Mouse (Mus musculus) embryo, embryonic 9.5 days (tissue): ENCODE results near the gene Tesk2.

Experiments
- DNase-seq: peaks from one replicate; pipeline ENCODE4 v3.0.0-alpha.2; 2017; ENCODE audit errors: extremely low spot score

Tesk2 gene

DNA sequence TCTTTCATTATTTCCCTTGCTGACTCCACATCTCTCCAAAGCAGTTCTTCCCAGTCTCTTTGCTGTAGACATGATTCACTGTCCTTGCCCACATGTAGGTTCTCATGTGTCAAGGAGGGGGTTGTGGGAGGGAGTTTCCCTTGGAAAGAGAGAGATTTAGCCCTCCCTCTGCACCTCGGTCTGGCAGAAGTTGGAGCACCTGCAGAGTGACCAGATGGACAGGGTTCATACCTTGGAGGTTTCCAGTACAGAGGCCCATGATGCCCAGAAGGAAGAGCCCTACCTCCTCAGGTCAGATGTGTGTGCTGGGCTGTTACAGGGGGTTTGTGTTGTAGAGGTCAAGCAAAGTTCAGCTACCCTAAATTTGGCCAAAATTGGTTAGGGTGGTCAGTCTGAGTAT lies 8.2 kb upstream of the Tesk2 start:
- no peak for DNase-seq

DNA sequence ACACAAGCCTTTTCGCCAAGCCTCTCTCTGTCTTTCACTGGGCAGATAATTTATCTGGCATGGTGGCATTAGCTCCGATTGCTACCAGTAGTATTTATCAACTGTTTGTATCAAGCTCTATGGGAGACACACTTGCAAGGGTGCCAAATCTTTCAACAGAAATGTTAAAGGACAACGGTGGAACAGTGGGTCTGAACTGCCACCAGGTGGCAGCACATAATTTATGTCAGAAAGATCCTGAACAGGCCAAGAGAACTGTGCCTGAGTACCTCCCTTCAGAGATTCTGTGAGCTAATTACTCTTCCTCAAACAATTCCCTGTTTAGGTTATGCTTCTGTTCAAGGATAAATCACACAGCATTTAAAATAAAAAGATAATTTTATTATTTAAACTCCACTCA lies 1.4 kb upstream of the Tesk2 start:
- DNase-seq: peak; percentile 50

DNA sequence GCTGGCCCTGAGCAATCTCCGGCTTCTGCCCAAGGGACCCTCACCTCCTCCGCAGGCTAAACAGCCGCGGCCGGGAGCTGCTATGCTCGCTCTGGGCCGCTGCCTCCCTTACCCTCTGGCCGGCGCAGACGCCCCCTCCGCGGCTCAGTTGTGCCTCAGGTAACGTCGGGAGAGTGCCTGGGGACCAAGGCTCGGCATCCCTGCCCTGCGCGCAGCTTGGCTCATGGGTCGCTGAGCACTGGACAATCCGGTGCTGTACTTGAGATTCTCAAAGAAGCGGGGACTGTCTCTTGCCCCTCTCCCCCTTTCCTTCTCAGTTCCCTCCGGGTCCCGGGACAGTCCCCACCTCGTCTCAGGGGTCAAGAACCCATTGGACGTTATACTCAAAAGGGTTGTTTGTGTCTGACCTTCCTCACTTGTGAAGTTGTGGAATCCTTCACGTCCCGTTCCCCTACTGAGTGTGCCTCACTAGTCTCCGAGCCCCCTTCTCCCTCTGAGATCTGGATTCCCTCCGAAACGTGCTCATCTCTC lies 415 bp downstream of the Tesk2 start:
- DNase-seq: no peak

DNA sequence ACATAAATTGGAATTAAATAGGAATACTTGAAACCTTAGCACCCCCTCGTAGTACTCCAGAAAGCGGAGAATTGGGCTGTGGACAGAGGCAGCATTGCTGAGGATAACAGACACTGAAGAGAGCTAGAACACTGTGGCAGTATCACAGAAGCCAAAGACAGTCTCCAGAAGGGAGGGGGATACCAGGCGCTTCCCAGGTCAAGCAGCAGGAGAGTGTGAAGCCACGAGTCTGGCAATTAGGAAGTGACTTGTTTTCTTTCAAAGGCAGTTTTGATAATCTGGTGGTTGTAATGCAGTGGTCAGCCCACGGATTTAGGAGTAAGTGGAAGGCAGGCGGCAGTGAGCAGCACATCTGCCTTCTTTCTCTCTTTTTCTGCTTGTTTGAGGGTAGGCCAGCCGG lies 1.5 kb downstream of the Tesk2 start:
- DNase-seq: no peak

DNA sequence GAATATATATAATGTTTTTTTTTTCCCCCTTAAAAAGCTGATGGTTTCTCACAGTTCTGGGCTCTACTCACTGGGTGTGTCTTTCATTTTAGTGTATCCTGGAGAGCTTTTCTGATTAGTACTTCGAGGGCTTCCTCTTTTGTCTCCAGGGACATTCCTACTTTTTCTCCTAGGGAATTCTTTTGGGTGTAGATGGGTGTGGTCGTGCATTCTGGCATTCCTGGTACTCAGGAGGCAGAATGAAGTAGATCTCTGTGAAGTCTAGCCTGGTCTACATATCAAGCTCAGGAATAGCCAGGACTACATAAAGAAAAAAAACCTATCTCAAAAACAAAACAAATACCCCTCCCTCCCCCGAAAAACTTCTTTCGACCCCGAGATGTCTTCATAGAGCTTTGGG lies 4.7 kb downstream of the Tesk2 start:
- no peak for DNase-seq

DNA sequence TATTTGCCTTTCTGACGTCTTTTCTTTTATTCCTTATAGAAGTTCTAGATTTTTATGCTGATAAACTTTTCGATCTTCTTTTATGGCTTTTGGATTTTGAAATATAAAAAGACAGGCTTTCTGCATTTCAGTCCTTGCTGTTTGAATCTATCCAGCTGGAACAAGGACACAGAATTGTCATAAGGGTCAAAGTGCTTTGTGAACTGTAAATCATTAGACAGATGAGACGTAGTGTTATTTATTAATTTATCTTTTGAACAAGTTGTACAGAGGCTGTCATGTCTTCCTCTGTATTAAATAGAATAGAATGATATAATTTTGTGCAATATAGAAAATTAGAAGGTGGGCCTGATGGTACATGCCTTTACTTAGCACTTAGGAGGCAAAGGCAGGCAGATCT lies 6.7 kb downstream of the Tesk2 start:
- no peak for DNase-seq

DNA sequence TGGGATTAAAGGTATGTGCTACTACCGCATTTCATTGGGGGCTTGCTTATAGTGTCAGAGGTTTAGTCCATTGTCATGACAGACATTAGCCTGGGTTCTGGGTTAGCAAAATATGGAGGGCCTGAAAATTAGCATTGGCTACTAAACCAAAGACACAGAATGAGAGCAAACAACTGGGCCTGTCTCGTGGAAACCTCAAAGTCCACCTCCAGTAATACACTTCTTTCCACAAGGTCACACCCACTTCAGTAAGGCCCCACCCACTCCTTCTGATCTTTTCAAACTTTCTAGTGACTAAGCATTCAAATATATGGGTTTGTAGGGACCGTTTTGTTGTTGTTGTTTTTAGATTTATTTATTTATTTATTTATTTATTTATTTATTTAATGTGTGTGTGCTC lies 8.8 kb downstream of the Tesk2 start:
- no peak for DNase-seq

DNA sequence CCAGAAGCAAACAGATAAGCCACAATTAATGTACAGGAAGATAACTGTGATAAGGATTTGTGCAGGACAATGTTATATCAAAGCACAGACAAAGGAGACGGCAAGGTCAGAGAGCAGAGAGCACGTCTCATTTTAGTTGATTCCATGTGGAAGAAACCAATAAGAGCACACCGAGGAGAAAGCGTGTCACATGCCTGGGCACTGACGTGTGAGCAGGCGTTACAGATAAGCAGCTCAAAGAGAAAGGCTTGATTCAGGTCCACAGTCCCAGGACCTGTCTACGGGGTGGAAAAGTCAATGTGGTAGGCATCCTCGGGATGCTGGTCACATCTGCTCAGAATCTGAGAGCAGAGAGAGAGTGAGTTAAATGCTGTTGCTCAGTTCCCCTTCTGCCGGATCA lies 10.3 kb downstream of the Tesk2 start:
- no peak for DNase-seq

DNA sequence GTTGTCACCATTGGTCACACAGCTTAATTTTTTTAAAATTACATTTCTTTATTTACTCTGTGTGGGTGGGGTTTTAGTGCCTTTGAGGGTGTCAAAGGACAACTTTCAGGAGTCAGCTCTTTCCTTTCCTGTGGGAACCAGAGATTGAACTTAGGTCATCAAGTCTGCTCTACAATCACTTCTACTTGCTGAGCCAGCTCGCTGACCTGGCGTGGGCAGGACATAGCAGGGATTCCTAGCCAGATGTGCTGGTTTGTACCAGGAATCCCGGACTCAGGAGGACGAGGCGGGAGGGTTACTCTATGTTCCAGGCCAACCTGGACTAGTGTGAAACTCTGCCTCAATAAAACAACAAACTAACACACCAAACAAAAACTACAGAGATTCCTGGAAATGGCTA lies 11.6 kb downstream of the Tesk2 start:
- no peak for DNase-seq

DNA sequence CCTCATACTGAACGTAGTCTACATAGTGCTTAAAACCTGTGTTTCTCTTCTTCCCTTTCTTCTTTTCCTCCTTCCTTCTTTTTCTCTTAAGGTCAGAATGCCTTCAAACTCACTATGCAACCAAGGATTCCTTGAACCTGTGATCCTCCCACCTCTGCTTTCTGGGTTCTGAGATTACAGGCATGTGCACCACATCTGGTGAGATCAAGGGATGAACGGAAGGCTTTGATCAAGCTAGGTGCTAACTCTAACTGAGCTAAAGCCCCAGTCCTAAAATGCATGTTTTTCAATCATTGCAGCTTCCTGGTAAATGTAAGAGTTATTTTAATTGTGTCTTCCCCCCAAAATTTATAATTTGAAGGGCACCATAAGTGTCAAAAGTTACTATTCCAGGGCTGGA lies 14.2 kb downstream of the Tesk2 start:
- DNase-seq: no peak

DNA sequence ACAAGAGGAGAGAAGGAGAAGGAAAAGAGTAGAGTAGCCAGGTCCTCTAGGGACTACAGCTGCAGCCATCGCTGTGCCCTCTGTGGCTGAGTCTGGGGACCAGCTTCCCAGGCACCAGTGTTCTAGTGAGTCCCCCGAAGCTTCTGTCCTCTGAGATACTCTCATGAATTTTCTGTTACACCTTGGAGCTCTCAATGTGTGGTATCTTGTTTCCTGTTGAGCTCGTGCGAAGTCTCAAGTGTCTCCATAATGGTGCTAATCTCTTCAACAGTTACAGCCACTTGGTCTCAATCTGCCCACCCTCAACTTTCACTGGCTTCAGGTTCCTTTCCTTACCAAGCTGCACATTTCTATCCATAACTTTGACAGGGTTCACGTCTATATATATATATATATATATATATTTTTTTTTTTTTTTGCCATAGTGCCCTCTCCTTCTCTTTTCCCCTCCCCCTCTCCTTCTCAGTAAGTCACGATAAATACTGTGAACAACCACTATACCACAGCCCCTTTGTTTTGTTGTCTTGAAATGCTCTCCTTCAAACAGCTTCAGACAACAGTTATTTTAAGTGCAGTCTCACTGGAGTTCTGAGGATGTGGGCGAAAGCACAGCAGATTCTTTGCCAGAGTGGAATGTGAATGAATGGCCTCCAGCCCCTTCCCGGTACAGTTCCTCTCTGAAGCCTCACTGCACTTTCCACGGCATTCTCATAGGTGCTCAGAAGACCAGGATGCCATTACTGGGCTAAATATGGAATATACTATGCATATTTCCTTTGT lies 18.4 kb downstream of the Tesk2 start:
- no peak for DNase-seq

DNA sequence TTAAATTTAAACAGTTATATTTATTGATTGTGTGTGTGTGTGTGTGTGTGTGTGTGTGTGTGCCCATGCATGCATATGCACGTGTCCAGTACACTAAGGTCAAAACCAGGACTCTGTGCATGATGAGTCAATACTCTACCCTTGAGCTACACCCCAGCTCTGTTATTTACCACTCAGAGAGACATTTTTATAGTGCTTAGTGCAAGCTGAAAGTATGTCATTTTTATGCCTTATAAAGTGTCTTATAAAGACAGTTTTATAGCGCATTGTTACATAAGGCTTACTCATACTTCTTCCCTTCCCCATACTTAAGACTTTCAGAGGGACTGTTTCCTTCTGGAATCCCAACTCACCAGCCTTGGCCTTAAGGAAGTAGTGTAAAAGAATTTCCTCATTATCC lies 29.0 kb downstream of the Tesk2 start:
- DNase-seq: no peak

DNA sequence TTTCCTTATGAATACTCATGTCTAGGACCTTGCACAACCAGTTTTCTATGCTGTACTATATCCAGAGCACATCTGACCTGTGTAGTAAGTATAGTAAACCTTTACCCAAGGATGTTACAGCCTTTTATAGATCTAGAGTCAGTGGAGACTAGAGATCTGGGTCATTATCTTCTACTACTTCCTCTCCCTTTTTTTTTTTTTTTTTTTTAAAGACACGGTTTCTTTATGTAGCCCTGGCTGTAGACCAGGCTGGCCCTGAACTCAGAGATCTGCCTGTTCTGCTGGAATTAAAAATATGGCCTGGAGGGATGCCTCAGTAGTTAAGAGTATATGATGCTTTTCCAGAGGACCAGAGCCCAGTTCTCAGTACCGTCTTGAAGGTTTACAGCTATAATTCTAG lies 41.2 kb downstream of the Tesk2 start:
- DNase-seq: no peak

DNA sequence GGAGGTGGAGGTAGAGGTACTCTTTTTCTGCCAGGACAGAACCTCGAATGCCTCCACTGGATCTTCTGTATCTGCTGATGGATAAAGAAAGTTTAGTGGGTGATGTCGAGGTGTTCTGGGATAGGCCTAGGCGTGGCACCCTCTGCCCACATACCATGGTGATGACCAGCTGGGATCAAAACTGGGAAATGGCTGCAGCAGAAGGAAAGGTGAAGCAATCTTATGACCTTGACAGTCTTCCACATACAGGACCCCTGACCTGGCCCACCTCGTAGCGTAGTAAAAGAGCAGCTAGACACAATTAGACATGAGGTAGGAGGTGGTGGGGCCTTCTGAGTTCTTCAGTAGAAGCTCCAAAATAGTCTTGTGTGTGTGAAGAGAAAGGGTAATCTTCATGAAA lies 43.3 kb downstream of the Tesk2 start:
- DNase-seq: no peak

DNA sequence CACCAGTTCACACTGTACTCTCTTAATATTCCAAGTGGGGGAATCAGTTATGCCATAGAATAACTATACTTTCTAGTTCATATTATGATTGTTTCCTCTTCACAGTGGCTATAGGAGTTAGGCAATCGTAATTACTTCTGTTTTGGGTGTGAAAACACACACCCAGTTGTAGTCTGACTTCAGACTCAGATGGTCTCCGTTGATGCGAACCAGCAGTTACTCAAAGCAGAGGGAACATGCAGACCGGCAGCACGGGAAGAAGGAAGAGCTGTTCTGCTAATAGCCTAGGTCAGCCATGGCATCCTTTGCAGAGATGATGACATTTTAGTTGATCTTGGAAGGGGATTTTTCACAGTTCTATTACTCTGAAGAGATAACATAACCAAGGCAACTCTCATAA lies 47.8 kb downstream of the Tesk2 start:
- DNase-seq: no peak

DNA sequence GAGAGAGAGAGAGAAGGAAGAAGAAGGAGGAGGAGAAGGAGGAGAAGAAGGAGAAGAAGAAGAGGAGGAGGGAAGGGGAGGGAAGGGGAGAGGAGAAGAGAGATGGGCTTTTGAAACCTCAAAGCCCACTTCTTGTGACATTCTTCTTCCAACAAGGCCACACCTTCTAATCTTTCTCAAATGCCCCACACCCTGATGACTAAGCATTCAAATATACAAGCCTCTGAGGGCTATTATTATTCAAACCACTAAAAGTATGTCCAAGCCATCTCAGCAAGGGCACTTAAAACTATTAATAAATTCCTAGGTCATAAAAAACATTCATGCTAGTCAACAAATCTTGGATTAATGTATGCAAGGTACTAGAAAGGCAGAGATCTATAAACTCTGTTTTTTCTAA lies 48.3 kb downstream of the Tesk2 start:
- no peak for DNase-seq

DNA sequence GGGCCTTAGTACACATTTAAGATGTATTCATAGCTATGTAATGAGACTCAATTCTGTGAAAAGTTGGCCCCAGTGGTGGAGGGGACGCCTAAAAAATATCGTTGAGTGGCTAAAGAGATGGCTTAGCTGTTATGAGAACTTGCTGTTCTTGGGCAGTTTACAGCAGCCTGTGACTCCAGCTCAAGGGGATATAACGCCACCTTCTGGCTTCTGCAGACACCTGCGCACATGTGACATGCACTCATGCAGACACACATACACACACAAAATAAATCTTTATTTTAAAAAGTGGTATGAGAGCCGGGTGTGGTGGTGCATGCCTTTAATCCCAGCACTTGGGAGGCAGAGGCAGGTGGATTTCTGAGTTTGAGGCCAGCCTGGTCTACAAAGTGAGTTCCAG lies 55.6 kb downstream of the Tesk2 start:
- DNase-seq: no peak

DNA sequence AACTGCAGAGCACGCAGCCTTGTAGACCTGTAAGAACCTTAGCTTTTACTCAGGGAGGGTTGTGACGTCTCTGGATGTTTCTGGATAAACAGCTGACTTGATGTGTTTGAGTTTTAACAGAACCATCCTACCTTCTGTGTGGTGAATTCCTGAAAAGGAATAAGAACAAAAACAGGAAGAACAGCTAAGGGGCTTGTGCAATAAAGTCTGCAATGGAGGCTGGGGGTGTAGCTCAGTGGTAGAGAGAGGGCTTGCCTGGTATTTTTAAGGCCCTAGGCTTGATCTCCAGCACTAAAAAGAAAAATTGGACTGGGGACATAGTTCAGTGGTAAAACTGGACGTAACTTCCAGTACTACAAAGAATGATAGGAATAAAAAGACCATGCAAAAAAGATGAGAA lies 56.3 kb downstream of the Tesk2 start:
- no peak for DNase-seq

DNA sequence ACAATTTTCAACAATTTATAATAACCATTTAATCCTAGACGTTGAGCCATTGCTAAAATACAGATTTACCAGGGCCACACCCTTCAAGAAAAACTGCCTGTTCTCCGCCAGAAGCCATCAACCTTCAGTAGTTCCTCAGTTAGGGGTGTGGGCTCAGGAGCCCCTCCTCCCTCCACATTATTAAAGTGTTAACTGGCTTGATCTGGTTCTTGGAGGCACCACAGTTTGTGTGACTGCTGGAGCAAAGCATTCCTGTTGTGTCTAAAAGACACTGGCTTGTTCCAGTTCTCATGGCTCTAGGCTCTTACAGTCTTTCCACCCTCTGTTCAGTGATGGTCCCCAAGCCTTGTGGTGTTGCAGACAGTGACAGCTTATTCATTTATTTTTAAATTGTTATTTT lies 59.8 kb downstream of the Tesk2 start:
- DNase-seq: no peak

DNA sequence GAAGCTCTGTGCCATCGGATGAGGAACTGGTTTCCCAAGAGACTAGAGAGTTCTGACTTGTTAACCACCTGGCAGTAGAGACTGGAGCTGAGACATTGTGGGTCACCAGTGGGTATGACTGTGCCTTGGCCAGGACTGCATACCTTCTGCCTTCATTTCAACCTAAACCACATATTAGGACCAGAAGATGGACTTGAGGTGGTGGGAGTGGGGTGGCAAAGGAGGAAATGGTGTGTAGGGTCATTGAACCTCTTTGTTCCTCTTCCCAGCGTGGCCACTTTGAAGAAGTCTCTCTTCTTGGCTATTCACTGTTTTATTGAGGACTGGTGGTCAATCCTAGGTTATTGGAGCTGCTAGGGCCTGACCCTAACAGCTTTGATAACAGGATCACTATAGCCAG lies 60.6 kb downstream of the Tesk2 start:
- DNase-seq: peak; percentile 5

DNA sequence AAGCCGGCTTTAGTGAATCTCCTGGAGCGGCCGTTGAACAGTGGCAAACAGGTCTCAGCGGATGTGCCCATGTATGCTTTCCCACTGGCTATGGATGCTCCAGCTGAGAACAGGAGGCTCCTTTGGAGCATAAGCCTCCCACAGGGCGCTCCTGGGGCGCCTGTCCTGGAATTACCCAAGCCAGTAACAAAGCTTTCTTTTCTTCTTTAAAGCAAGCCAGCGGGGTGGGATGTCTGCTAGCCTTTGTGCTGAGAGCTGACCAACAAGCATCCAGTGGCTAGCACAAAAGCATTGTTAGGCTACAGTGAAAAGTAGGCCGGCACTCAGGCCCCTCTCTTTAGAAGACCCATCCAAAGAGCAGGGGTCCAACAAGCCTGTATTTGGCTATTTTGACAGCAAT lies 61.4 kb downstream of the Tesk2 start:
- DNase-seq: peak; percentile 49

DNA sequence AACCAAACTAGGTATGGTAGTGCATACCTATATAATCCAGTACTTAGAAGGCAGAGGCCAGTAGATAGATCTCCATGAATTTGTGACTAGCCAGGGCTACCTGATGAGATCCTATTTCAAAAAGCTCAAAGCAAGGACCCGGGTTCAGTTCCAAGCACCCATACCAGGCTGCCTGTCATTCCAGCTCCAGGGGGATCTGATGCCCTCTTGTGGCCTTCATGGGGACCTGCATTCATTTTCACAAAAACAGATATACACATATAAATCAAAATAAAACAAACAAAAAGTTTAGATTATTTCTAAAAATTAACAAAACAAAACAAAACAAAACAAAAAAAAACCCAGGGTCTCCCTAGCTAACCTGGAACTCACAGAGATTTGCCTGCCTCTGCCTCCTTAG lies 65.8 kb downstream of the Tesk2 start:
- DNase-seq: no peak

DNA sequence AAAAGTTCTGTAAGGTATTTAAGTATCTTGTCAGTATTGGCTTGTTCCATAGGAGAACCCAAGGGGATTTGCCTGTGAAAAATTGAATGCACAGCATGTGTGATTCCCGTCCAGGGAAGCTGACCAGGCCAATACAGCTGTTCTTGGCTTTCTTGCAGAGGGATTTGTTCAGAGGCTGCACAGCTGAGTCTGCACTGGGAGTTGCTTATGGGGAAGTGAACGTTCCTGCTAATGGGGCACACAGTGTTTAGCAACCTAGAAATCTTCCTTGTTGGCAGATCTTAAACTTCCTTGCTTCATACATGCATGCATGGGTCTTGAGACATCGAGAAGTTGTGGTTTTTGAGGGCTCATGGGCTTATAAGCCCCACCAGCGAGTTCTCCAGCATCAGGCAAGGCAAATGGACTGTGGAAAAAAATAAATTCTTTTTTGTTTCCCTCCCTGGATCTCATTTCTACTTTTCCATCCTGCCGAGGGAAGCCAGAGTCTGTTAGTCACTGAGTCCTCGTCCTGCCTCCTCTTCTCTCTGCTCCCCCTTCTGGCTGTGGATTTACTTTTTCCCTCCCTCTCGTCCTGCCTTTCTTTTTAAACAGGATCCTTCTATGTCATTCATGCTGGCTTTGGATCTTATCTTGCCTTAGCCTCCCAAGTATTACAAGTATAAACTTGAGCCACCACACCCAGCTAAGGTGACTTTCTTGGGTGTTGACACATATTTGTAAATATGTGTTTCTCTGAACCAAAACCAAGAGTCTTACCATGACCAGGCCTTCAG lies 67.4 kb downstream of the Tesk2 start:
- DNase-seq: no peak
